Mouse (Mus musculus): ENCODE measurements around the gene Mrpl10. TPM values are rescaled to one million over a fixed set of nuclear protein-coding genes. Genes with fewer than 3 reads are reported as not detected.

The Mrpl10 gene
- total RNA-seq (2014; fragmentation: Nextera tagmentation) (44.6 and 51.7 TPM in 2 replicates), total RNA-seq (2017) (22.9 and 23.2 TPM in 2 replicates)

DNA sequence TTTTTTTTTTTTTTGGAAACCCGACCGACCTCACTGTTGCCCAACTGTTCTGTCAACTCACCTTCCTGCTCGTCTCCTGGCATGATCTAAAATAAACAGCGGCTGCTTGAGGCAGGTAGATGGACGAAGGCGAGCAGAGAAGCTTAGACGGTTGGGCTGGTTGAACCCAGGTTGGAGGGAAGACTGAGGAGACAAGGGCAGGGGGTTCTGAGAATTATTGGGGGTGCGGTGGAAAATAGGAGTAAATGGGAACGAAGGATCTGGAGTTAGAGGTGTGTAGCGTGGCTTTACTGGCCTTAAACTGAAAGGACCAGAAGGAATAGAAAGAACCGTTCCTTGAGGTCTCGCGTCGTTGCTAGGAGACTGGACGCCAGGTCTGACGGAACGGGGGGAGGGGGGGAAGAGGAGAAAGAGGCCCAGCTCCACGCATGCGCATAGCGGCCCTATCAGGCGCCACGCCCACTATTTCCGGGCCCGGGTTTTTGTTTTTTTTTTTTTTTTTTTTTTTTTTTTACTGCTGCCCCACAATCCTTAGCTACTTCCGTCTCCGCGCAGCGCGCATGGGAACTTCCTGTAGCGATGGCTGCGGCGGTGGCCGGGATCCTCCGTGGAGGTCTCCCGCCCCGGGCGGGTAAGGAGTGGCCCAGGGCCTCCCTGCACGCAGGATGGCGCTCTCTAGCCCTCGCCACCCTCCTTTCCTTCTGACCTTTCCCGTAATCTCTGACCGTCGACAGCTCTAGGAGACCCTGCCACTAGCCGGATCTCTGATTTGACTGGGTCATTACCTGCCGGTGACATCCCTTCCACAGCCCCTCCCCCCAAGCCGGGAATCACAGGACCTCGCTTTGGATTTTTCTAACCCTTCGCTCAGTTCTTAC is at the start of gene Mrpl10, which contains the start of gene Lrrc46:
Gene Mrpl10, plus strand, starts transcription at position 539 of the 878 bp plus-strand sequence.
Gene Lrrc46, minus strand, starts transcription at position 386 of the 878 bp plus-strand sequence.
- peak; percentile 94 for ATAC-seq (replicated peaks; ENCODE audit: poor library complexity, severe bottlenecking)

DNA sequence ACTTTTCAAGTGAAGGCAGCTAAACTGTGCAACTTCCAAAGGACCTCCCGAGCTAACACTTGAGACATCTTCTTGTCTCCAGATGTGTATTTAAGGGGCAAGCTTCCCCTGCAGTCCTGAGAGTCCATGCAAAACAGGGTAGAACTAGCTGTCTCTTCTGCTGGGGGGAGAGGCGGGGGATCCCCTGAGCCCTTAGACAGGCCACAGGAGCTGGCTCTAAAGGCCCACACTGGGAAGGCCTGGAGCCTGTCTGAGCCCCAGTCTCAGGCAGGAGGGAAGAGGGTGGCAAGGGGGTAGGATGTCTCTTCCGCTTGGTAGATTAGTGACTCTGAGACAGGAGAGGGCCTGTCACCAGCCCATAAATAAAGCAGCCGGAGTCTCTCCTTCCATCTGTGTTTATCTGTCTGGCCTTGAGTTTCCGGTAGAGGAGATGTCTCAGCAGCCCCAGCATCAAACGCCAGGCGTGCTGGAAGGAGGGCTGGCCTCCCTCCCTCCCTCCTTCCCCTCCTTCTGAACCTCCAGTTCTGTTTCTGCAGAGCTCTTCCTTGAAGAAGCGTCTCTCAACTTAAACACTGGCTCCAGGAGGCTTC is 48.5 kb upstream of the Mrpl10 start:
- ATAC-seq (replicated peaks; ENCODE audit: poor library complexity, severe bottlenecking), result no peak

DNA sequence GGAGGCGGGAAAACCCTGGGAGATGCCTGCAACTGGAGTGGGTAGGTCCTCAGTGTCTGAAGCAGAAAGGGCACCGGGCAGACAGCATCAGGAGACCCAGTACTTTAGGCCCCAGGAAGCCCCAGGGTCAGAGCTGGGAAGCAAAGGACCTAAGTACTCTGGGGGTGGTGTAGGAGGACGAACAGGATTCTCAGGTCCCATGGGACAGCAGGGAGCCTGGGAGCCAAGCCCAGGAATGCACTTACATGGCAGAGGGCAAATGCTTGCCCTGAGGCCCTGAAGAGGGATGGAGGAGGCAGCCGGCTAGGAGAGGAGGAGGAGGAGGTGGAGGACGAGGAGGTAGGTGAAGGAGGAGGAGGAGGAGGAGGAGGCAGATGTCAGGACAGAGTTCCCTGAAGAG is 46.3 kb upstream of the Mrpl10 start:
- ATAC-seq (replicated peaks; ENCODE audit: poor library complexity, severe bottlenecking), result no peak

DNA sequence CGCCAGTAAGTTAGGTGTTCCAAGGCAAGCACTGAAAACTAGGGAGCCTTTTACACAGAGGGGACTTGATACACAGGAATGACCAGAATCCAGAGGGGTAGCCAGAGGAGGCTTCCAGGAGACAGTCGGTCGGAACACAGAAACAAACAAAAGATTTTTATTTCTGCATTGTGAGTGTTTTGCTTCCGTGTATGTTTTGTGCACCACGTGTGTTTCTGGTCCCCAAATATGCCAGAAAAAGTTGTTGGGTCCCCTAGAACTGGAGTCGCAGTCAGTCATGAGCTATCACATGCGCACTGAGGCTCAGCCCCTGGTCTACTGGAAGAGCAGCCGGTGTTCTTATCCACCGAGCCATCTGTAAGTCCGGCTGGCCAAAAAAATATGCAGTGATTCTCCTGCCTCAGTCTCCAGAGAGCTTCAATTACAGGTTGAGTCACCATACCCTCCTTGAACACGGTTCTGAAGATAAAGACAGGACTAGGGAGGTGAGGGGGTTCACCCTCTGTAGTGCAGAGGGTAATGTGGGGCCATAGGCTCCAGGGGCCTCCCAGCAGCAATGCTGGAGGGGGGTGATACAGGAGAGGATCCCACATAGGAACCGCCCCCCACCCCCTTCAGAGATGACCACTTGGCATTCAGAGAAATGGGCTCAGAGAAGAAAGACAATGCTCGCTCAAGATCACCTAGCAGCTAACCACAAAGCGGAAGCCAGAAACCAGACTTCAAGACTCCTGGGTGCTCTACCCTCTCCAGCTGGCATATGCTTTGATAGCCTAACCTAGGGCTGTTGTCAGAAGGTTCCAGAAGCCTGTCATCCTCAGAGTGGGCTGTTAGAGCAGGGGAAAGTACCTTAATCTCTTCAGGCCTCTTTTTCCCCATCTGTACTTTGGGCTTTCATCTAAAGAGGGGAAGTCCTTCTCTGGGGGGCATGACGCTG is 45.3 kb upstream of the Mrpl10 start:
- ATAC-seq (replicated peaks; ENCODE audit: poor library complexity, severe bottlenecking), result no peak; the same call in 1 of the 2 replicates

DNA sequence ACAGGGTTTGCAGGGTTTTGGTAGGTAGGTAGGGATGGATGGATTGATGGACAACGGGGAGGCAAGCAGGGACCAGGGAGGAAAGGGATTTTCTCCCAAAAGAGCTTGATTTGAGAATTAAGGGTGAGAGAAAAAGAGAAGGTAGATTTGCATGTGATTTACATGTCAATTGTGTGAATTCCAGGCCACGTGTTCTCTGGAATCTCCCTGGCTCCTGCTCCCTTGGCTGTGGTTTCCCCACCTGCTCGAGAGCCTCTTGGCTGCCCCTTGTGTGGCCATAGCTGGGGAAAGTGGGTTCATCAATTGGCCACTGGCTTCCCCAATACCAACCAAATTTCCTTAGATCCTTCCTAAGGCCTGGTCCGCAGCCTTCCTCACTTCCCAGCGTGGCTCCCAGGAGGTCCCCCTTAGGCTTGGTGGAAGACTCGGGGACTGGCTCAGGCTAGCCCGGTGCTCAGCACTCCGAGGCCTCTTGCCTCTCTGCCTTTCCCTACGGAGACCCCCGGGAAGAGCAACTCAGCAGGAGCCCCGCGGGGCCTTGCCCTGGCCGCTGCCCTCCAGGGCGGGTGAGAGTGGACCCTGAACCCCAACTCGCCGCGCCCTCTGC is 44.5 kb upstream of the Mrpl10 start:
- ATAC-seq (replicated peaks; ENCODE audit: poor library complexity, severe bottlenecking), result no peak

DNA sequence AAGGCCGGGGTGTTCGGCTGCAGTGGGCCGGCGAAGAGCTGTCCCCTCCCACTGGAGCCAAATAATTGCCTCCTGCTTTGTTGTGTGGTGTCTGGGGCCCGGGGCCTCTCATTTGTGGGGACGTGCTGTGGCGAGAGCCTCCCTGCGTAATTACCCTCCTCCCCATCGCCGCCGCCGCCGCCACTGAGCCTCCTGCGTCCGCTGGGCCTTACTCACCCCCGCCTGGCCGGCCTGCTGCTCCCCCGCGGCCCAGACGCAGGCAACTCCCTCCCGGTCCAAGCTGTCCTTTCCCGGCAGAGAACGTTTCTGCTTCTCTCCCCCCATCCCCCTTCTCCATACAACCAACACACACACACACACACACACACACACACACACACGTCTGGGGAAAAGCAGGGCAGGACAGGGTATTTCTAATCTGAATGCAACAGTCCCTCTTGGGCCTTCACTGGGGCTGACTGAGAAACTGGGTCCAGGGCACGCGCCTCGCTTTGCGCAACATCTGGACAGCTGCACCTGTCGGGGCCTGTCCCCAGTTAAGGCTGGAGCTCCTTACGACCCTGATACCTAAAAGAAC is 43.9 kb upstream of the Mrpl10 start:
- no peak for ATAC-seq (replicated peaks; ENCODE audit: poor library complexity, severe bottlenecking)

DNA sequence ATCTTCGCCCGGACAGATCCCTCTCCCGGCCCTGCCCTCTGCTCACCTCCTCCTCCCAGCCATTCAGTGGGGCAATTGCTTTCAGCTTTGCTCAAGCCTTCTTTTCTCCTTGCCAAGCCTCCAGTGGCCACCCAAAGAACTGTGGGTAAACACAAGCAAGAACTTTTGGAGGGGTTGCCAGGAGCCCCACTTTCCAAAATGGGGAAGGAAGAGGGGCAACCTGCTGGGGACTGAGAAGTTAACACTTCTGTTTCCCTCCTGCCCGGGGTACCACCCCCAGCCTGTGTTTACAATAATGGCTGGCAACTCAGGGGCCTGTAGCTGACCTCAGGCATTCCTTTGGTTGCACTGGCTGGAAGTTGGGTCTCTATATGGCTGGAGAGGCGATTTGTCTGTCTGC is 38.2 kb upstream of the Mrpl10 start:
- ATAC-seq (replicated peaks; ENCODE audit: poor library complexity, severe bottlenecking), result peak; percentile 63

DNA sequence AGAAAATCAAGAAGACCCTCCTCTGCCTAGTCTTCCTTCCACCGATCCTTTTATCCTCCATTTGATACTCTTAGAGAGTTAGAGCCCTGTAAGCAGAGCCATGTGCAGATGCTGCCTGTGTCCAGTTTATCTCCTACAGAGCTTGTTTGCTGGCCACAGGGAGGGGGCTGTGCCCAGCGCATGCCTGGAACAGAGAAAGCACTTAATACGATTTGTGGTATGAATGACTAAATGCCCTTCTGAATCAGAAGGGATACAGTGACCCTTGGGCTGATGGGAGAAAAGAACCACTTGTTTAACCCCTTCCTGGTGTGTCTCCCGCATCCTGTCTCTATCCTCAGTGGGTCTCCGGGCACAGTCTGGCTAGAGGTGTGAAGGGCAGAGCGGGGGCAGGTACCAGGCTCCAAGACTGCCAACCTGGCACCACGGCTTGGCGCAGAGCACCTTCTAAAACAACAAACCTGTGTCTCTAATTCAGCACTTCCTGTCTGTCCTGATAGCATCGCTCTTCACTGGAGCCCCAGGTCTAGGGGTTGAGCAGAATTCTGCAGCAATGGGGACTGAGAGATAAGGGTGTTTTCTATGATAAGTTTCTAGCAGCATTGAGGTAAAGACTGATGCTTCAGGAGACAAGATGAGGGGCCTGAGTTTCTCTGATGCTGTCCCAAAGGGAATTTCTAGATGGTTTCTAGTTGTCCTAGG is 34.1 kb upstream of the Mrpl10 start:
- ATAC-seq (replicated peaks; ENCODE audit: poor library complexity, severe bottlenecking), result no peak

DNA sequence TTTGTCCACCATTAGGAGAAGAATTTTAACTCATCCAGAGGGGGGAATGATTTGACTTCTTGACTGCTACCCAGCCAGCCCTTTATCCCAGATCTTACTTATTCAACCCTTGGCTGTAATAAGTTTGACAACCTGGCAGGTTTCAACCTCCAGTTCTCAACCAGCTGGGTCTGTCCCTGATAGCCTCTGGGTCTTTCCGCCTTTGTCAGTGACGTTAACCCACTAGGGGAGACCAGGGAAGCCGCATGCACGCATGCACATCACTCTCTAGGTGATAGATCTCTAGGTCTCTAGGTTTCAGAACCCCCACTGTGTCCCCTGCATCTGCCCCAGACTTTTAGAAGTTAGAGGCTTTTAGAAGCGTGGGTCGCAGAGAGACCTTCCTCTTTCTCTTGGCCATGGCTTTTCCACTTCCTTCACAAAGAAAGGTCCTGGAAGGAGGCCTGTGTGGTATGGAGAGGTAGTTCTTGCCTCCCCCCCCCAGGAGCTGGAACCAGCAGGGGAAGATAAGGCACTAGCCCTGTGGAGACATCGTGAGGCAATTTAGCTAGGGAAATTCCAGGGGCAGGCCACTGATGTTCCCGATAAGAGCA is 32.1 kb upstream of the Mrpl10 start:
- 0 out of 2 replicates have a peak, but pooled peaks have one; percentile 17 for ATAC-seq (replicated peaks; ENCODE audit: poor library complexity, severe bottlenecking)

DNA sequence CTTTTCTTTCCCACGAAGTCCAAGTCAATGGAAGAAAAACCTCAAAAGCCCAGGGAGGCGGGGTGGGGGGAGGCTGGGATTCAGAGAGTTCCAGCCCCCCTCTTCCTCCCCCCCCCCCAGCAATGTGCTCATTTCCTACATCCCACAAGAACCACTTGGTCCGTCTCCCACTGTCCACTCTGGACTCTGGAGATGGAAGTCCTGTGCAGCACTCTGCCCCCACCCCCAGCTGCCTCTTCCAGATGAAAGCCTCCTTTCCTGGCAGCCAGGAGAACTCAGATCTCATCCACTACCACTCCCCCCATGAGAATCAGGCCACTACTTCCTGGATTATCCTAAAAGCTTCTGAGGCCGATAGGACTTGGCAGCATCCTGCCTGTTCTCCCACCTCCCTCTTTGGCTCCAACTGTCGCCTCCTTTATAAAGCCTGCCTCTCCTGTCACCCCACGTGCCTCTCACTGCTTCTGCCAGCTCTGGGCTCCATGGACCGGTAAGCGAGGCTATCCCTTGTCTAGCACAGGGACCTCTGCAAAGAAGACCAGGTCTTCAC is 28.2 kb upstream of the Mrpl10 start, which contains the start of gene Sp6:
Gene Sp6, plus strand, starts transcription at position 274 of the 550 bp plus-strand sequence.
- no peak for ATAC-seq (replicated peaks; ENCODE audit: poor library complexity, severe bottlenecking)

DNA sequence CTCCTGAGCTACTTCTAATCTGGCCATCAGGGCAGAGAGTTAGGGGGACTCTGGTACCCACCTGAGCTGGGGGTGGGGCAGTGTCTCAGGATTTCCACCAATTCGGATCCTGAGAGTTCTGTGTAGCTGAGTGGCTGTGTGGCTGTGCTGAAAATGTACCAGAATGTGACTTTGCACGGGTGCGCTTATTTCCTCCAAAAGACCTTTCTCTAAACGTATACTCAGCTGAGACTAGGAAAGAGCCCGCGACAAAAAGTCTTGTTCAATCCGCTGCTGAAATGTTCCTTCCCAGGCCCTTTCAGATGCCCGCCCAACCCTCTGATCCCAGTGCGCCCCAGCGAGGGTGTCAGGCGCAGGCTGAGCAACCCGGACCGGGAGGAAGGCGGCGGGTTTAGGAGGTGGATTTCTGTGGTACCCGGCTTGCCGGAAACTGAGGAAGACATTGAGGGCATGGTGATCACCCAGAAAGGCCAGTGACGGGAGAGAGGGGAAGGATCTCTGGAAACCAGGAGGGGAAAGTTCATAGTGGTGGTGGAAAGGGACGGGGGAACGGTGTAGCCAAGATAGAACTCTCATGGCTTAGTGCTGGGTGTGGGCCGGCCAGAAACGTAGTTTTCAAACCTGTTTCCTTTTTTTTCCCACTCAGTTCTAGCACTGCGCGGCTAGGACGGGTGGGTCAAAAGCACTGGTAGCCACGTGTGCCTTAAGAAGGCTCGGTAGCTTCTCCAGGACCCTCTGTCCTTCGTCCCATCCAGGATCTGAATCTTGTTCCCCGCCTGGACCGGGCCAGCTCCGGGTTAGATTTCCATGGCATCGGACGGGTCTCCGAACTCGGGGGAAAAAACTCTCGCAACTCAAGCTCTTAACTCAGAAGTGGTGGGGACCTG is 23.4 kb upstream of the Mrpl10 start:
- ATAC-seq (replicated peaks; ENCODE audit: poor library complexity, severe bottlenecking), result no peak

DNA sequence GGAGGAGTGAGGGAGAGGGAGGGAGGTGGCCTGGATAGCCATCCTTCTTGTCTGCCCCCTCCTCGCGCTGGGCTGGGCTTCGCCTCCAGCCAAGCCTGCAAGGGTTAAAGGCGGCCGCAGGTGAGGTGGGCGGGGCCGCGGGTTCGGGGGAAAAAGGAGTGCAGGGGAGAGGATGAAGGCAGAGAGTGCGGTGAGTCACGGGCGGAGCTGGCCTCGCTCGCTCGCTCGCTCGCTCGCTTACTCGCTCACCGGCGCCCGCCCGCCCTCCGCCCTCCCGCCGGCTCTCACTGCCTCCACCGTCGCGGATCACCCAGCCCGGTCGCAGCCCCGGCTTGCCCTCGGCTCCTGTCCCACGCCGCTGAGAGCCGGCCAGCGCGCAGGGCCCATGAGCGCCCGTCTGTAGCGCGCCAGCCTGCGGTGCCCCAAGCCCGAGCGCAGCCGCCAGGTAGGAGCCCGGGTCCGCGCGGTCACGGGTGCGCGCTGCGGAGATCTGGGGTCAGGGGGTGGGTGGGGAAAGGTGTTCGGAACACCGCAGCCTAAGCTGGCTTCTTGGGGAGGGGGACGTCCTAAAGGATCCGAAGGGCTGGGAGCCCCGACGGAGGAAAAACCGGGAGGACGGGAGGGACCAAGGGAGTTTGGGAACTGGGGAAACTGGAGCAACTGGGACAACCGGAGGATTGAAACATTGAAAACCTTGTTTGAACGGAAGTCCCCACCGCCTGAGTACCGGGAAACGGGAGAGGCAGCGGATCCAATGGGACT is 22.6 kb upstream of the Mrpl10 start:
- ATAC-seq (replicated peaks; ENCODE audit: poor library complexity, severe bottlenecking), result no peak

DNA sequence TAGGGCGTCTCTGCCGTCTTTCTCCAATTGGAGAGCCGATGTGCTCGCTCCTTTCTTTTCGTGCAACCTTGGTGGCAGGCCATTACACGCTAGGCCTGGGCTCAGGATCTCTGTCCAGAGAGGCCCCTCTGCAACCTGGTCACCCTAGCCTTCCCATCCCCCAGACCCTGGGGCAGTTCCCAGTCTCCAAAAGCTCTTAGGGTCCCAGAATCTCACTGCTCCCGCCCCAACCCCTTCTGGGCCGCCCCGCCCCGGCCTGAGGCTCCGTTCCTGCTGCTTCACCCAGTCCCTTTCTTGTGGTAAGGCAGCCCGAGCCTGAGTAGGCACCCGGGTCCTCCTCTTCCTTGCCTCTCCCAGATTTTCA is 22.0 kb upstream of the Mrpl10 start:
- no peak for ATAC-seq (replicated peaks; ENCODE audit: poor library complexity, severe bottlenecking)

DNA sequence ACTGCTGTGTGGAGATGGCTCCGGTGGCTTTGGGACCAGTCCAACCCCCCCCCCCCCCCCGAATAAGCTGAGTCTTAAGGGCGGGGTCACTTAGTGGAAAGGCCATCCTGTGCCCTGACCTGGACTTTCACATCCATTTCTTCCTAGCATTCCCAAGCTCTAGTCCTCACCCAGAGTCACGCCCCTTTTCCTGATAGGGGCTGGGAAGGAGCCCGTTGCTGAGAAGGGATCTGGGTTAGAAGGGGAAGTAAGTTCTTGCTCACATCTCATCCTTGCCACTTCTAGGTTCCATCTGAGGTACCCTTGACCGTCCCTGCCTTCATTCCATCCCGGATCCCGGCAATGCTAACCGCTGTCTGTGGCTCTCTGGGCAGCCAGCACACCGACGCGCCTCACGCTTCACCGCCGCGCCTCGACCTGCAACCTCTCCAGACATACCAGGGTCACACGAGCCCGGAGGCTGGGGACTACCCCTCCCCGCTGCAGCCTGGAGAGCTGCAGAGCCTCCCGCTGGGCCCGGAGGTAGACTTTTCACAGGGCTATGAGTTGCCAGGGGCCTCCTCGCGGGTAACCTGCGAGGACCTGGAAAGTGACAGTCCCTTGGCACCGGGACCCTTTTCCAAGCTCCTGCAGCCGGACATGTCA is 20.1 kb upstream of the Mrpl10 start:
- ATAC-seq (replicated peaks; ENCODE audit: poor library complexity, severe bottlenecking), result no peak

DNA sequence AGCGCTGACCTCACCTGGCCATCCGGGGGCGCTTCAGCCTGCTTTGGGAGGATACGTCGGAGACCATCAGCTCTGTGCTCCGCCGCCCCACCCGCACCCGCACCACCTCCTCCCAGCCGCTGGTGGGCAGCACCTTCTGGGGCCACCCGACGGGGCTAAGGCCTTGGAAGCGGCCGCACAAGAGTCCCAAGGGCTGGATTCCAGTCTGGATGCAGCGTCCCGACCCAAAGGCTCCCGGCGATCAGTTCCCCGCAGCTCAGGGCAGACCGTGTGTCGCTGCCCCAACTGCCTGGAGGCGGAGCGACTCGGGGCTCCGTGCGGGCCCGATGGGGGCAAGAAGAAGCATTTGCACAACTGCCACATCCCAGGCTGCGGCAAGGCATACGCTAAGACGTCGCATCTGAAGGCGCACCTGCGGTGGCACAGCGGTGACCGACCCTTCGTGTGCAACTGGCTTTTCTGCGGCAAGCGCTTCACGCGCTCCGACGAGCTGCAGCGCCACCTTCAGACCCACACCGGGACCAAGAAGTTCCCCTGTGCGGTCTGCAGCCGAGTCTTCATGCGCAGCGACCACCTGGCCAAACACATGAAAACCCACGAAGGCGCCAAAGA is 19.4 kb upstream of the Mrpl10 start:
- peak; percentile 52 for ATAC-seq (replicated peaks; ENCODE audit: poor library complexity, severe bottlenecking)

DNA sequence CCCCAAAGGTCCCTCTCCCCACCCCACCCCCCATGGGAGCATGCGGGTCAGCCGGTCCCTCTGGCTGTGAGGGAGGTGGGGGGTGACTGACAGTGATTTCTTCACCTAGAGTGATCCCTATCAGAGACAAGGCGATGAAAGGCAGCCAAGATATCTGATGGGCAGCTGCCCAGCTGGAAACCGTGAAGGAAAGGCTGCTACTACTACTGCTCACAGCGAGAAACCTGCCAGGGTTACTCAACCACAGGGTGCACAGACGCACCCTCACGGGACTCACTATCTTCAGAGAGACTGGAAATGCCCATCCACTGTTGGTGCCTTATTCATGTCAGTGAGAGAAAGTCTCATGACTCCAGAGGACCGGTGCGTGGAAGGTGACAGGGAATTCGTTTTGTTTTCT is 16.4 kb upstream of the Mrpl10 start:
- ATAC-seq (replicated peaks; ENCODE audit: poor library complexity, severe bottlenecking), result no peak
